Mouse (Mus musculus) thymus, postnatal 0 days (tissue): Measurements from ENCODE around the gene Fgfr3. TPM values are rescaled to one million over a fixed set of nuclear protein-coding genes. Genes with fewer than 3 reads are reported as not detected.

Experiments
- DNase-seq: peaks from one replicate; pipeline ENCODE4 v3.0.0-alpha.2; 2015; ENCODE audit warnings: low spot score
- polyA plus RNA-seq: library from polyadenylated mRNA; unstranded; fragments of >200 nt; fragmentation: Nextera tagmentation; extraction: Ambion mirVana; gene quantifications from 2 replicates; pipeline ENCODE4 v1.2.1, GENCODE M21; 2015

Fgfr3 gene
- polyA plus RNA-seq, 1 experiment from 2014 or later = 0.73 TPM

- DNase-seq = no peak
Measured at GRCm38 (mm10) chr5:33728841-33729240, 7.4 kb downstream of the Fgfr3 start.

- DNase-seq = no peak
Measured at GRCm38 (mm10) chr5:33730516-33730915, 9.0 kb downstream of the Fgfr3 start.

GRCm38 (mm10) chr5:33731051-33731450 is 9.6 kb downstream of the Fgfr3 start:
- no peak for DNase-seq

GRCm38 (mm10) chr5:33733837-33734236 is 12.4 kb downstream of the Fgfr3 start:
- no peak for DNase-seq

DNA sequence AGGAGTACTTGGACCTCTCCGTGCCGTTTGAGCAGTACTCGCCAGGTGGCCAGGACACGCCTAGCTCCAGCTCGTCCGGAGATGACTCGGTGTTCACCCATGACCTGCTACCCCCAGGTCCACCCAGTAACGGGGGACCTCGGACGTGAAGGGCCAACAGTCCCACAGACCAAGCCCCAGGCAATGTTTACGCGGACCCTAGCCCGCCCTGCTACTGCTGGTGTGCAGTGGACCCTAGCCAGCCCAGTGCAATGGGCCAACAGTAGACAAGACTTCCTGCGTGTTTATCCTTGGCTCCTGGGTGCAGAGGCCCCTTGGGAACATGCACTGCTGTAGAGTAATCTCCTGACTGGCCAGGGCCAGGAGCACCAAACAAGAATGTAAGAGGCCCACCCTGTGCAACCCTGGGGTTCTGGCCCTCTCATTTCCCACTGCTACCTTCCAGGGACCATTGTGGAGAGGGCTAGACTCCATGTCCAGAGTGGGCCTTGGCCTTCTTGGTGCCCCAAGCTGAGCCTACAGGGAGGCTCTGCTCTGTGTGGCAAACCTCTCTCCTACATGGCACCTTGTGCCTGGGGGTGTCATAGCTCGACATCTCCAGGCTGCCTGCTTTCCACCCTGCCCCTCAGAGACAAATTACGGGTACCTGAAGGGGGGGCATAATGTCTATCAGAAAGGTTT is 14.1 kb downstream of the Fgfr3 start:
- DNase-seq = no peak

GRCm38 (mm10) chr5:33736230-33736629 is 14.8 kb downstream of the Fgfr3 start:
- DNase-seq = no peak

- DNase-seq = peak; percentile 53
Measured at GRCm38 (mm10) chr5:33737903-33738321, 16.4 kb downstream of the Fgfr3 start.

- DNase-seq = no peak
Measured at GRCm38 (mm10) chr5:33738341-33738740, 16.9 kb downstream of the Fgfr3 start.

GRCm38 (mm10) chr5:33740548-33740947 is 19.1 kb downstream of the Fgfr3 start:
- no peak for DNase-seq

DNA sequence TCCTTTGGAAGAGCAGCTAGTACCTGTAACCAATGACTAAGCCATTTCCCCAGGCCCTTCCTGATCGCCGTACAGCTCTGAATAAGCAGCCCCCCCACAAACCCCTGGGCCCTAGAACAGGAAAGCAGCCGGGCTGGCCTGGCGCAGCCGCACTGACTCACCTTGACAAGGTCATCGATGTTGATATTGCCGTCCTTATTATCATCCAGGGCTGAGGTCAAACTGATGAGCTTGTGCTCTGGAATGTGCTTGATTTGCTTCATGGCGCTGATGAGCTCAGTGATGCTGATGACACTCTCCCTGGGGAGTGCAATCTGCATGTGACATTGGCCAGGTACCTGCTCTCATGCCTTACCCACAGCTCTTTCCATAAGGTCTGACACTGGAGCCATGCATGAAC is 22.0 kb downstream of the Fgfr3 start:
- no peak for DNase-seq

DNA sequence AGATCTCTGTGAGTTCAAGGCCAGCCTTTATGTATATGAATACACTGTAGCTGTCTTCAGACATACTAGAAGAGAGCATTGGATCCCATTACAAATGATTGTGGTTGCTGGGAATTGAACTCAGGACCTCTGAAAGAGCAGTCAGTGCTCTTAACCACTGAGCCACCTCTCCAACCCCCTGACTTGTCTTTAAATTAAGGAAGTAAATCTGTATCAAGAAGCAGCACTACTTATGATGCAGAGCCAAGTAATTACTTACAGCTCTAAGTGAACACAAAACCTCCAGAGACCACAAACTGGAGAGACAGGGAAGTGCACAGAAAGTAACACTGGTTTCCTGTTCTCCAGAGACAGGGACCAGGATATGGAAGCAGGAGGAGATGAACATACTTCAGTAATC is 55.7 kb downstream of the Fgfr3 start:
- no peak for DNase-seq

GRCm38 (mm10) chr5:33781964-33782344 is 60.5 kb downstream of the Fgfr3 start:
- DNase-seq = peak; percentile 2

DNA sequence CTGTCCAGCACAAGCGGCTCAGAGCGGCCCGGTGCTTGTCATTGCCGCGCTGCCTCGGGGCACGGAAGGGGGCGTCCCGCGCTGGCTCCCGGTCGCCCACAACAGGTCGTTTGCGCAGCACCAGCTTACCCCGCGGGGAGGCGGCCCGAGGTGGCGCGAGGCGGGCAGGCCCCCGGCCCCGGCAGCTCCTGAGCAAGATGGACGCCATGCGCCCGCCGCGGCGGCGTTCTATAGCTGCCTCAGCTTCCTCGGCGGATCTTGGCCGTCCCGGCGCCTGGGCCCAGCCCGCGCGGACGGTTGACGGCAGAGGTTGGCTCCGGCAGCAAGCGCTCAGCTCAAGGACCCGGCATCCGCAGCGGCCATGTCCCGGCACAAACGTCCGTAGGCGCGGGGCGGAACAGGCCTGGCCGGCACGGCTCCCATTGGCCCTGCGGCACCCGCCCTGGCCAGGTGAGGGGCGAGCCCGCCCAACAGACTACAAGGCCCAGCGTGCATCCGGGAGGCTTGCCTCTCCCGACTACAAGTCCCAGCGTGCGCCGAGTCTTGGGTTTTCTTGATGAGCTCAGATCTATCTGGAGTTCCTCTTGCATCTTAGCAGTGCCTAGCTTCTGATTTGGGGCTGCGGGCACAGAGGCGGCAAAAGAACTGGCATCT is 61.0 kb downstream of the Fgfr3 start, which contains the start of gene Letm1:
TSS of gene Letm1 (minus strand) at position 473 of the 654 bp plus-strand sequence.
- peak; percentile 92 for DNase-seq

GRCm38 (mm10) chr5:33782999-33783390 is 61.5 kb downstream of the Fgfr3 start:
- DNase-seq = no peak

Other genes with a start within 250 kb of the Fgfr3 start
- 72.6 and 78.5 TPM in 2 replicates for gene Fam53a, start 92.0 kb upstream of the Fgfr3 start, polyA plus RNA-seq
- gene Gm9903, start 91.7 kb upstream of the Fgfr3 start, polyA plus RNA-seq = 0.44 and 0.60 TPM in 2 replicates
- 353 and 376 TPM in 2 replicates for gene Slbp, start 69.1 kb upstream of the Fgfr3 start, polyA plus RNA-seq
- 195 and 217 TPM in 2 replicates for gene Tacc3, start 63.5 kb upstream of the Fgfr3 start, polyA plus RNA-seq
- 28.4 and 30.8 TPM in 2 replicates for gene Tmem129, start 63.3 kb upstream of the Fgfr3 start, polyA plus RNA-seq
- gene Letm1, start 61.1 kb downstream of the Fgfr3 start, polyA plus RNA-seq = 51.8 and 52.5 TPM in 2 replicates
- gene Nsd2, start 99.1 kb downstream of the Fgfr3 start, polyA plus RNA-seq = 46.6 and 51.5 TPM in 2 replicates
- gene Nelfa, start 214.7 kb downstream of the Fgfr3 start, polyA plus RNA-seq = 45.2 and 51.5 TPM in 2 replicates